Mouse (Mus musculus) erythroblast, adult 5-6 weeks (primary cell): ENCODE measurements around the gene Ift43. TPM values are rescaled to one million over a fixed set of nuclear protein-coding genes. Genes with fewer than 3 reads are reported as not detected.

Experiments used
- total RNA-seq, 2 experiments: library from RNA; stranded (forward) in 1 of 2; stranded (reverse) in 1 of 2; fragments of 150-400 nt in 1 of 2; fragments of 200-764, 138-1000 nt in 1 of 2; gene quantifications; 2 replicates each; pipeline versions ENCODE4 v1.2.3 to v1.2.4; 2015 to 2017; ENCODE audit warnings: low replicate concordance in 2 of 2

Gene Ift43
- total RNA-seq, 2 experiments from 2014 or later, result not detected

Other genes starting within 250 kb of the Ift43 start
- not detected in 2 replicates for gene Tgfb3, start 3.5 kb upstream of the Ift43 start, total RNA-seq (2015; ENCODE audit: low replicate concordance)
- gene Tgfb3, start 3.5 kb upstream of the Ift43 start, total RNA-seq (2017; ENCODE audit: low replicate concordance), result not detected in 2 replicates
- gene Gpatch2l, start 159.3 kb downstream of the Ift43 start, total RNA-seq (2015; ENCODE audit: low replicate concordance), result 13.4 and 17.1 TPM in 2 replicates
- 15.9 and 16.8 TPM in 2 replicates for gene Gpatch2l, start 159.3 kb downstream of the Ift43 start, total RNA-seq (2017; ENCODE audit: low replicate concordance)